Mouse (Mus musculus): Measurements from ENCODE around the gene Sqstm1.

The Sqstm1 gene

DNA sequence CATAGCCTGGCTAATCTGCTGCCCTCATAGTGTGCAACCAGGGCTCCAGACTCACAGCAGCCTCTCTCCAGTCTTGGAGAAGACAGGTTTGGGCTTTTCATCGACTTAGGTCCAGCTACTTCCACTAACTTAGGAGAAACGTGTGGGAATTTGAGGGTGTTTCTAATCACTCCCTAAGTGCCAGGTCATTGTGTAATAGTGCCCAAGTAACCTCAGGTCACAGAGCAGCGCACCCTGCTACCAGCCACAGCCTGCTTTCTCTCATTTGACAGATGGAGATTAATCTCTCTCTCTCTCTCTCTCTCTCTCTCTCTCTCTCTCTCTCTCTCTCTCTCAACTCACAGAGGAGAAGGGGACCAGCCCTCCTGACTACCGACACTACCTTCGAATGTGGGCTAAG is 42.3 kb downstream of the Sqstm1 start:
- no peak for DNase-seq

DNA sequence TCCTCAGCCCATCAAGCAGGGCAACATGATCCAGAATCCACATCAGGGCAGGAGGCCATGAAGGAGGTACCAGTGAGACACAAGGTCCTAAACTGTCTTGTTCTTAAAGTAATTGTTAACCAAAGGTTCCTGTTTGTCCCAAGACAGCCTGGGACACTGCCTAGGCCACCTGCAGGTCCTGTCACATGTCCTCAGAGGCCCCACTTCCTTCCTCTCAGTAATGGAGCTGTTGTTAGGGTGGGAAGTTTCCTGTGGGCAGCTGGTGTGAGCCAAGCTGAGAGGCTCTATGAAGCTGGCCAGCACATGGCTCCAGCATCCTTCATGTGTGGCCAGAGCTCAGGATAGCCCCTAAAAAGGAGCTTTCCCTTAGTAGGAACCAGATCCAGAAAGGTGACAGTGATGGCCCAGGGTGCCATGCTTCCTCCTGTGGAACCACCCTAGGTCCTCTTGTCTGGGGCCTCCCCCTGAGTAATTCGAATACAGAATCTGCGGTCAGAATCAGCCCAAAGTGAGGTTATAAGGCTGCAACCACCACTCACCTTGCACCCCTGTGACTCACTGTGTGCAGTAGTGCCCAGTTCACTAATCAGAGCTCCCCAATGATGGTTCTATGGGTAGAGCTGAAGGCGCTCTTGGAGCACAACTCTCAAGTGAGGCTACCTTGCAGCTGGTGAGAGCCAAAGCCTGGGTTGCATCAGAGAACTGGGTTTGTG is 48.1 kb downstream of the Sqstm1 start:
- no peak for DNase-seq

DNA sequence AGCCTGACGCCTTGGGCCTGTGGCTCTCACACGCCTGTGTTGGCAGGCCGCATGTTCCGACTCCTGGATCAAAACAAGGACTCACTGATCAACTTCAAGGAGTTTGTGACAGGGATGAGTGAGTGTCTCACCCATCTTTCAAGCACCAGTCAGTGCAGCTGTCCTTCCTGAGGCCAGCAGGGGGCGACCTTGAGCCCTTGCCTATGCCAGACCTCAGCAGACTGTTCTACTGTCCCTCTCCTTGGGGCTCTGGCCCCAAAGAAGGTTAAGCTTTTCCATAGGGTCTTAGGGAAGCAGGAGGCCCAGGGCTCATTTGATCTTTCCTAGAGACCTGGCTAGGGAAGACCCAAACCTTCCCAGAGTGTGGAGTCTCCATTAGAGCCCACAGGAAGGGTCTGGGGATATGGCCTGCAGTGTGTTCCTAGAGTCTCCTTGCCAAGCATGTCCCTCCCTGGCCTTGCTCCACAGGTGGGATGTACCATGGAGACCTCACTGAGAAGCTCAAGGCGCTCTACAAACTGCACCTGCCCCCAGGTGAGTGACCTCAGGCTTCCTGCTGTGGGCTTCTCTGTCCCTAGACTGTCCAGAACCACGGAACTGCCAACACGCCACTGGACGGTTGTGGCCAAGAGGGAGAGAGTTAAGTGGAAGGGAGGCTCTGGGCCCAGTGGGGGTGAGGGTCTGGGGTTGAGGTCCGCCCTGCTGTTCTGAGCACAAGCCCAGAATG is 48.9 kb downstream of the Sqstm1 start:
- DNase-seq = peak; percentile 53

DNA sequence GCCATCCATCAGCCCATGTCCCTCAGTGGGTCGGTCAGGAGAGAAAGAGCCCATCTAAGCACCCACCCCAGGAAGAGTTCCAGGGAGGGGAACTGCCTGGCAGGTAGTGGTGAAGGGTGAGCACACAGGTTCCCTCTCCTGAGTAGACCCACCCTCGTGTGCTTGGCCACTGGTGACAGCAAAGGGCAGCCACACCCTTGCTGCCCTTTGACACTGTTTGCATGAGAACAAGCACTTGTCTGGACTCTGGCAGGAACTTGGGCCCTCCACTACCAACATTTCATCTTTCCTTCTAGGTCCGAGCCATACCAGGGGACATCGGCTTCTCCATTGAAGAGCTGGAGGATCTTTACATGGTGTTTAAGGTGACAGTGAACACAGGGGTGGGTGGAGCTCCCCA is 51.3 kb downstream of the Sqstm1 start:
- DNase-seq = no peak

- no peak for DNase-seq
Measured at GRCm38 (mm10) chr11:50158346-50158745, 52.3 kb downstream of the Sqstm1 start.

DNA sequence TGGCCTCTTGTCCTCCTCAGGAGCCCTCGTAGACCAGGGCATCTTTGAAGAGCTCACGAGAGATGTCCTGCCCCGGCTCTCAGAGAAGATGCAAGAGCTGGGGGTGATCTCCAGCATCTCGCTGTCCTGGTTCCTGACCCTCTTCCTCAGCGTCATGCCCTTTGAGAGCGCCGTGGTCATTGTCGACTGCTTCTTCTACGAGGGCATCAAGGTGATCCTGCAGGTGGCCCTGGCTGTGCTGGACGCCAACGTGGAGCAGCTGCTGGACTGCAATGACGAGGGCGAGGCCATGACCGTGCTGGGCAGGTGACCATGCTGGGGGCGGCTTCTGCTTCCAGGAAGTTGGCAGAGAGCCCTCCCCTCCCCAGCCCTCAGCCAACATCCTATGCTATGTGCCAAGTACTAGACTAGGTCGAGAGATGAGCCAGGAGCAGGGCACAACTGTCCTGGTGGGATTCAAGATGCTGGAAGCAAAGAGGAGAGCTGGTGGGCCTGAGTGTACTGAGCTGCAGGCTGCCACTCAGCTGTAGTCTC is 53.8 kb downstream of the Sqstm1 start:
- no peak for DNase-seq

GRCm38 (mm10) chr11:50155785-50156184 is 54.8 kb downstream of the Sqstm1 start:
- no peak for DNase-seq

DNA sequence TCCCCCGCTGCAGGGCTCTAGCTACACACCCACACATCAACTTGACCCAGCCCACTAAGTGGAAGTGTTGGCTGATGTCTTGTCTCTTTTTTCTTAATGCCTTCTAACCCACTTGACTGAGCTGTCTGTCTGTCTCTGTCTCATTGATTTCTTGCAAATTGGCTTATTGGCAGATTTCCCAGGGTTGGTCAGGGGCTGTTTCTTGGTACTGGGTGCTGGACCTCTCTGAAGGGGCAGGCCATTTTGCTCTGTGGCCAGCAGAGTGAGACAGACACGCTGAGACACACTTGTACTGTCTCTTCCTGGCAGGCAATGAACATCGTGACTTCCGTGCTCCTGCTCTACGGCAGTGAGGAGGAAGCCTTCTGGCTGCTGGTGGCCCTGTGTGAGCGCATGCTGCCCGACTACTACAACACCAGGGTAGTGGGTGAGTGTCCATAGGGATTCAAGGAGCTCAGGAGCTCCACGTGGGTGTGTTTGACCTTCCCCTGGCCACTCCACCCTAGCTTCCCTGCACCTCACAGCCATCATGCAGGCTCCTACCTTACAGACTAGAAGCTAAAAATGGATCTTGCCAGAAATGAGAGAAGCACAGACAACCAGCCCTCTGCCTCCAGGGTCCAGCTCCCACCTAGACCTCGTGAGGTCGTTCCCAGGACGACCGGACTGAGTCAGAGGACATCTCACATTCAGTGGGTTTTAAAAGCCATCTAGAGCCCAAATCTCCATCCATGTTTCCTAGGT is 55.7 kb downstream of the Sqstm1 start:
- DNase-seq = no peak

- no peak for DNase-seq
Measured at GRCm38 (mm10) chr11:50154166-50154565, 56.5 kb downstream of the Sqstm1 start.

- no peak for DNase-seq
Measured at GRCm38 (mm10) chr11:50151374-50151773, 59.3 kb downstream of the Sqstm1 start.

DNA sequence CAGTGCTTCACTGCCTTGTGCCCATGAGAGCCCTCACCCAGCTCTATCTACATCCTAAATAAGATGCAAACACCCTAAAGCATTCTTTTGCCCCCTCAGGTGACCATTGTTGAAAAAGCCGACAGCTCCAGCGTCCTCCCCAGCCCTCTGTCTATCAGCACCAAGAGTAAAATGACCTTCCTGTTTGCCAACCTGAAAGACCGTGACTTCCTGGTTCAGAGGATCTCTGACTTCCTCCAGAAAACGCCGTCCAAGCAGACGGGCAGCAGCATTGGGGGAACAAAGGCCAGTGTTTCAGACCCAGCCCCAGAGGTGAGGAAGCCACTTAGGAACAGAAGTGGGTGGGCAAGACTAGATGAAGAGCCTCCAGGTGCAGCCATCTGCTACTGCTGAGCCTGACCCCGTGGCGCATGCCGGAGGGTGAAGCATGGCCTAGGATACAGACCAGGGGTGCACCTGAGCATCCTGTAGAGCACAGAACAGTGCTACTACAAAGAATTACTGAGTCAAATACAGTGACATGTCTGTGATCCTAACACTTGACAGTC is 61.0 kb downstream of the Sqstm1 start:
- no peak for DNase-seq

Data from right cerebral cortex, postnatal 4 days (tissue).